Mouse (Mus musculus) forebrain, postnatal 0 days (tissue): ENCODE results near the gene Fam149a. TPM values are rescaled to one million over a fixed set of nuclear protein-coding genes. Genes with fewer than 3 reads are reported as not detected.

Experiments
- ATAC-seq: fragments of 200-750 bp; cut with Nextera tagmentation; 2 replicates; pipeline ENCODE4 v1.8.0; 2017; ENCODE audit warnings: mild to moderate bottlenecking, moderate library complexity
- DNase-seq: peaks from one replicate; pipeline ENCODE4 v3.0.0-alpha.2; 2015
- H3K27ac ChIP-seq: fragments of 300-500 bp; sonication (generic); 2 replicates; pipeline ENCODE4 v1.5.1; 2014; ENCODE audit warnings: low read depth, mild to moderate bottlenecking, antibody characterized with exemption, low read length, moderate library complexity, mixed read lengths
- H3K27me3 ChIP-seq: fragments of 300-500 bp; sonication (generic); 2 replicates; pipeline ENCODE4 v1.6.1; 2014; ENCODE audit warnings: mild to moderate bottlenecking, low read length, mixed read lengths; ENCODE audit not compliant: insufficient read depth
- H3K36me3 ChIP-seq: fragments of 300-500 bp; sonication (generic); 2 replicates; pipeline ENCODE4 v1.6.1; 2014; ENCODE audit warnings: mild to moderate bottlenecking, moderate library complexity; ENCODE audit not compliant: insufficient read depth
- H3K4me1 ChIP-seq: fragments of 300-500 bp; sonication (generic); 2 replicates; pipeline ENCODE4 v1.6.1; 2014; ENCODE audit warnings: antibody characterized with exemption; ENCODE audit not compliant: insufficient read depth
- H3K4me2 ChIP-seq: fragments of 300-500 bp; sonication (generic); 2 replicates; pipeline ENCODE4 v1.6.1; 2014; ENCODE audit warnings: low read depth, mild to moderate bottlenecking, moderate library complexity
- H3K4me3 ChIP-seq: fragments of 300-500 bp; sonication (generic); 2 replicates; pipeline ENCODE4 v1.5.1; 2014; ENCODE audit warnings: low read depth, low read length, mixed read lengths
- H3K9ac ChIP-seq: fragments of 300-500 bp; sonication (generic); 2 replicates; pipeline ENCODE4 v1.6.1; 2014; ENCODE audit warnings: mild to moderate bottlenecking
- H3K9me3 ChIP-seq: fragments of 300-500 bp; sonication (generic); 2 replicates; pipeline ENCODE4 v1.6.1; 2016; ENCODE audit warnings: low read length
- CTCF ChIP-seq: sonication (generic); IDR thresholded peaks from 2 replicates; pipeline ENCODE4 v1.5.1; 2016; ENCODE audit warnings: antibody characterized with exemption, control low read depth, low read depth
- WGBS: fragments of 180-500 bp; shearing (Covaris S2); extraction: QIAGEN DNeasy Blood & Tissue Kit; methylation state at CpG from one replicate; pipeline ENCODE4 v1.1.7; 2014; 5-methylcytosine and 5-hydroxymethylcytosine counted together
- polyA plus RNA-seq: library from polyadenylated mRNA; unstranded; fragments of >200 nt; fragmentation: Nextera tagmentation; extraction: Ambion mirVana; gene quantifications from 2 replicates; pipeline ENCODE4 v1.2.1, GENCODE M21; 2015
- total RNA-seq: library from RNA; depleted of rRNA; stranded (reverse); fragments of >200 nt; gene quantifications from 2 replicates; pipeline ENCODE4 v1.2.3, GENCODE M21; 2014

The Fam149a gene
- total and polyA plus RNA-seq, 2 experiments from 2014 or later = 15.0 to 27.3 TPM

DNA sequence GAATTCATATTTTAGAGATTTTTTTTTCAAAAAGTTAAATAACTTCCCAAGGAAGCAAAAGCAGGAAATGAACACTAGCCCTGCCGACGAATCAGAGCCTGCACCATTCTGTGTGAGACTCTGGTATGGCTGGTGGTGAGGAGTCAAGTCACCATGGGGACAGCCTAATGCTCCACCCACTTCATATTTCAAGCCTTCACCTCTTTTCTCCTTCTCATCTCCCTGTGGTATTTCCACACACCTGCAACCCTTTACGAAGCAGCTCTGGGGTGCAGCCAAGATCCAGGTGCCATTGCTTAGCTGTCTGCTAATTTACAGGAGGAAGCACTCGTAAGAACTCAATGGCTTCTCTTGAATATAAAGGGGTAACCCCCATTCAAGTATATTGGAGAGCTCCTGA, 71.1 kb downstream of the Fam149a start:
- no peak overlapping the region for H3K9ac ChIP-seq
- H3K4me2 ChIP-seq = no peak overlapping the region
- no peaks in the 10 kb centered on the region for H3K4me1 ChIP-seq
- no peaks in the 10 kb centered on the region for H3K9me3 ChIP-seq
- WGBS = 91% methylated on average over 4 of the region's 4 CpGs
- DNase-seq (no peak), ATAC-seq (no peak)
- no peak for TF ChIP-seq CTCF
- H3K36me3 ChIP-seq = no peaks in the 10 kb centered on the region
- no peaks in the 10 kb centered on the region for H3K27me3 ChIP-seq
- no peak overlapping the region for H3K27ac ChIP-seq
- H3K4me3 ChIP-seq = no peak overlapping the region

GRCm38 (mm10) chr8:45308366-45308765, 73.7 kb downstream of the Fam149a start, which contains the start of gene Gm45753:
Gene Gm45753, minus strand, starts transcription at chr8:45308466.
- Histone ChIP-seq H3K4me2 (no peak within 1 kb of the TSS), H3K4me1 (no peaks in the 10 kb centered on the region), H3K9ac (no peak within 1 kb of the TSS), H3K27ac (no peak within 1 kb of the TSS), H3K36me3 (no peaks in the 10 kb centered on the region), H3K4me3 (no peak within 1 kb of the TSS), H3K27me3 (no peaks in the 10 kb centered on the region), H3K9me3 (no peaks in the 10 kb centered on the region)
- no peak for TF ChIP-seq CTCF
- 92% methylated on average over 13 of the region's 13 CpGs for WGBS
- ATAC-seq (no peak), DNase-seq (no peak)

GRCm38 (mm10) chr8:45305479-45305878, 76.6 kb downstream of the Fam149a start:
- Histone ChIP-seq H3K4me1 (no peaks in the 10 kb centered on the region), H3K36me3 (no peaks in the 10 kb centered on the region), H3K9me3 (no peaks in the 10 kb centered on the region), H3K9ac (no peak overlapping the region), H3K27me3 (no peaks in the 10 kb centered on the region), H3K27ac (no peak overlapping the region), H3K4me3 (no peak overlapping the region), H3K4me2 (no peak overlapping the region)
- TF ChIP-seq CTCF = no peak
- 76% methylated on average over 1 of the region's 1 CpGs for whole genome bisulfite sequencing
- no peak for DNase-seq
- ATAC-seq = no peak

GRCm38 (mm10) chr8:45304354-45304753, 77.7 kb downstream of the Fam149a start:
- H3K4me1 ChIP-seq = no peaks in the 10 kb centered on the region
- no peak for TF ChIP-seq CTCF
- H3K36me3 ChIP-seq = no peaks in the 10 kb centered on the region
- WGBS = 92% methylated on average over 3 of the region's 3 CpGs
- DNase-seq = no peak
- no peak overlapping the region for H3K4me3 ChIP-seq
- H3K9me3 ChIP-seq = no peaks in the 10 kb centered on the region
- H3K27me3 ChIP-seq = no peaks in the 10 kb centered on the region
- H3K27ac ChIP-seq = no peak overlapping the region
- H3K4me2 ChIP-seq = no peak overlapping the region
- ATAC-seq = no peak
- no peak overlapping the region for H3K9ac ChIP-seq

GRCm38 (mm10) chr8:45302390-45302789, 79.7 kb downstream of the Fam149a start:
- no peak overlapping the region for H3K9ac ChIP-seq
- H3K27ac ChIP-seq = no peak overlapping the region
- DNase-seq (peak; percentile 5), ATAC-seq (no peak)
- H3K4me2 ChIP-seq = no peak overlapping the region
- TF ChIP-seq CTCF = no peak
- no peaks in the 10 kb centered on the region for H3K27me3 ChIP-seq
- no peak overlapping the region for H3K4me3 ChIP-seq
- no peaks in the 10 kb centered on the region for H3K9me3 ChIP-seq
- WGBS = 48% methylated on average over 8 of the region's 8 CpGs
- no peaks in the 10 kb centered on the region for H3K4me1 ChIP-seq
- no peaks in the 10 kb centered on the region for H3K36me3 ChIP-seq

- no peak overlapping the region for H3K4me3 ChIP-seq
- ATAC-seq (no peak), DNase-seq (no peak)
- no peak overlapping the region for H3K27ac ChIP-seq
- H3K4me2 ChIP-seq = no peak overlapping the region
- no peak overlapping the region for H3K9ac ChIP-seq
- no peak for TF ChIP-seq CTCF
- H3K4me1 ChIP-seq = no peaks in the 10 kb centered on the region
- no peaks in the 10 kb centered on the region for H3K27me3 ChIP-seq
- no peaks in the 10 kb centered on the region for H3K36me3 ChIP-seq
- WGBS = 91% methylated on average over 6 of the region's 6 CpGs
- no peaks in the 10 kb centered on the region for H3K9me3 ChIP-seq
These were observed 86.8 kb downstream of the Fam149a start for GRCm38 (mm10) chr8:45295276-45295675.

GRCm38 (mm10) chr8:45294687-45295086, 87.4 kb downstream of the Fam149a start, which contains the start of gene Klkb1:
Gene Klkb1, minus strand, starts transcription at chr8:45294859.
- Histone ChIP-seq H3K9me3 (no peaks in the 10 kb centered on the region), H3K36me3 (no peaks in the 10 kb centered on the region), H3K27me3 (no peaks in the 10 kb centered on the region), H3K9ac (no peak within 1 kb of the TSS), H3K4me3 (no peak within 1 kb of the TSS), H3K4me1 (no peaks in the 10 kb centered on the region), H3K27ac (no peak within 1 kb of the TSS), H3K4me2 (no peak within 1 kb of the TSS)
- DNase-seq (no peak), ATAC-seq (no peak)
- TF ChIP-seq CTCF = no peak
- 92% methylated on average over 7 of the region's 7 CpGs for WGBS
